Mouse (Mus musculus) thymus, adult 2 months (tissue): ENCODE measurements around the gene Slc52a3.

ENCODE experiments used
- CTCF ChIP-seq: fragments of 200-500 bp; IDR thresholded peaks from 2 replicates; pipeline ENCODE4 v1.5.1; 2012; ENCODE audit warnings: mild to moderate bottlenecking, control low read depth, low read length, moderate library complexity, borderline replicate concordance; ENCODE audit not compliant: control insufficient read depth, poor library complexity, insufficient read depth; ENCODE audit errors: extremely low read depth
- POLR2A ChIP-seq: fragments of 200-500 bp; IDR thresholded peaks from 2 replicates; pipeline ENCODE4 v1.6.1; 2012; ENCODE audit warnings: mild to moderate bottlenecking, low read length, control low read depth, moderate library complexity; ENCODE audit not compliant: control insufficient read depth, poor library complexity, insufficient read depth; ENCODE audit errors: extremely low read depth

DNA sequence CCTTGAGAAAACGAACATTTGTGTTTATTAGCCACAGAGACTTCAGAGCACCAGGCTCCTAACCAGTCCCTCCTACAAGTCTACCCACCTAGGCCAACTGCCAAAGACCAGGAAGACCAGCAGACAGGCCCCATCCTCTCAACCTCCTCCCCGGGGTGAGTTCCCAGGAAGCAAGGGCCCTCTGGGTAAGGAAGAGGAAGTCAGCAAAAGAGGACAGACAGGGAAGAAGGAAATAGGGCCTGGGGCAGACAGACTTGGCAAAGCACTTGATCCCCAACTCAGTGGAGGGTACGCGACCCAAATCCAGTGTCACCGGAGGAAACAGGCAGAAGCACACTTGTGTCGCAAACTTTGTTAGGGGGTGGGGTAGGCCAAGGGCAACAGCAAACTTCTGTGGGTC is 26.9 kb upstream of the Slc52a3 start:
- TF ChIP-seq CTCF (no peak), POLR2A (no peak)
